Mouse (Mus musculus) megakaryocyte, embryonic 14.5 days (primary cell): Measurements from ENCODE around the gene Gm44511.
"Not testable (repeated sequence)": the region's sequence is repeated elsewhere in the genome, so short reads cannot be mapped to it uniquely, and the experiment has no call there.

Experiments
- FLI1 ChIP-seq: IDR thresholded peaks from 2 replicates; pipeline ENCODE4 v1.6.1; 2012; ENCODE audit warnings: low read length, inconsistent platforms, mixed read lengths
- GATA1 ChIP-seq: IDR thresholded peaks from 3 replicates; pipeline ENCODE4 v1.6.1; 2012; ENCODE audit warnings: mixed read lengths, low read length, inconsistent platforms, borderline replicate concordance

DNA sequence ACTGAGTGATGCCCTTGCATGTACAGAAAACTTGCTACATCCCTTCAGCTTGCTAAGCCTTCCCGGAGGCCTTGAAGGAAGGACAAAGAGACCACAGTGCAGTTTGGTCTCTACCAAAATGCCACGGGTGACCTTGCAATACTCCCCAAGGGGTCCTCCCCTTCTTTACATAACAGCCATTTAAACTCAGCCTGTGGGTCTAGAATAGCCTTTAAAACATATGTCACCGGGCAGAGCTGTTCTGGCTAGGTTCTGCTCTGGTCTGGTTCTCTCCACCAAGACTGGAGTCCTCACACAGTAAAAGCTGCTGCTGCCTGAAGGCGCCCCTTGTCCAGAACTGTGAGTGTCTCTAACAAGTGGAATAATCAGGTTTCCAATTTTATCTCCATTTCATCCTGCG lies 25.4 kb downstream of the Gm44511 start:
- TF ChIP-seq GATA1, FLI1: not testable (repeated sequence)
